Mouse (Mus musculus): ENCODE results near the gene Gm10428.

- TF ChIP-seq POLR2A (IDR thresholded peaks at IDR 0.05; ENCODE audit: extremely low read depth, insufficient read depth, low read length) (peak; percentile 81), CTCF (IDR thresholded peaks at IDR 0.05; ENCODE audit: extremely low read depth, insufficient read depth, low read length) (no peak)
Observed at GRCm38 (mm10) chr11:62788935-62789616, 36.2 kb downstream of the Gm10428 start, which contains the start of gene Zfp286.
